Mouse (Mus musculus) midbrain, postnatal 0 days (tissue): ENCODE measurements around the gene Sult6b2. TPM values are rescaled to one million over a fixed set of nuclear protein-coding genes. Genes with fewer than 3 reads are reported as not detected.

Experiments used
- ATAC-seq: fragments of 200-750 bp; cut with Nextera tagmentation; 2 replicates; pipeline ENCODE4 v1.8.0; 2017; ENCODE audit warnings: moderate number of reproducible peaks, mild to moderate bottlenecking, moderate TSS enrichment, moderate library complexity; ENCODE audit not compliant: low FRiP score
- DNase-seq: peaks from one replicate; pipeline ENCODE4 v3.0.0-alpha.2; 2015; ENCODE audit warnings: low spot score
- H3K27ac ChIP-seq: fragments of 300-500 bp; sonication (generic); 2 replicates; pipeline ENCODE4 v1.5.1; 2014; ENCODE audit warnings: low read depth, mild to moderate bottlenecking, low read length, mixed read lengths
- H3K27me3 ChIP-seq: fragments of 300-500 bp; sonication (generic); 2 replicates; pipeline ENCODE4 v1.6.1; 2014; ENCODE audit warnings: low read length, control low read depth, mixed read lengths; ENCODE audit not compliant: insufficient read depth
- H3K36me3 ChIP-seq: fragments of 300-500 bp; sonication (generic); 2 replicates; pipeline ENCODE4 v1.6.1; 2014; ENCODE audit warnings: low read length, control low read depth, mixed read lengths; ENCODE audit not compliant: insufficient read depth
- H3K4me1 ChIP-seq: fragments of 300-500 bp; sonication (generic); 2 replicates; pipeline ENCODE4 v1.6.1; 2014; ENCODE audit warnings: mild to moderate bottlenecking, control low read depth, antibody characterized with exemption, low read length, mixed read lengths; ENCODE audit not compliant: insufficient read depth
- H3K4me2 ChIP-seq: fragments of 300-500 bp; sonication (generic); 2 replicates; pipeline ENCODE4 v1.6.1; 2014; ENCODE audit warnings: low read depth, mild to moderate bottlenecking, low read length, mixed read lengths; ENCODE audit not compliant: poor library complexity, severe bottlenecking
- H3K4me3 ChIP-seq: fragments of 300-500 bp; sonication (generic); 2 replicates; pipeline ENCODE4 v1.5.1; 2014; ENCODE audit warnings: low read depth, mild to moderate bottlenecking, low read length, moderate library complexity
- H3K9ac ChIP-seq: fragments of 300-500 bp; sonication (generic); replicated peaks from 2 replicates; pipeline ENCODE4 v1.6.1; 2014; ENCODE audit warnings: mild to moderate bottlenecking, low read length, moderate library complexity, mixed read lengths; ENCODE audit not compliant: poor library complexity, severe bottlenecking
- H3K9me3 ChIP-seq: fragments of 300-500 bp; sonication (generic); 2 replicates; pipeline ENCODE4 v1.6.1; 2016; ENCODE audit warnings: low read length, control low read depth
- CTCF ChIP-seq: IDR thresholded peaks from 2 replicates; pipeline ENCODE4 v1.5.1; 2016; ENCODE audit warnings: antibody characterized with exemption, mild to moderate bottlenecking
- WGBS: fragments of 180-500 bp; shearing (Covaris S2); extraction: QIAGEN DNeasy Blood & Tissue Kit; methylation state at CpG from one replicate; pipeline ENCODE4 v1.1.7; 2014; 5-methylcytosine and 5-hydroxymethylcytosine counted together
- polyA plus RNA-seq: library from polyadenylated mRNA; unstranded; fragments of >200 nt; fragmentation: Nextera tagmentation; extraction: Ambion mirVana; gene quantifications from 2 replicates; pipeline ENCODE4 v1.2.1, GENCODE M21; 2015
- total RNA-seq: library from RNA; depleted of rRNA; stranded (reverse); fragments of >200 nt; gene quantifications from 2 replicates; pipeline ENCODE4 v1.2.3, GENCODE M21; 2014; rRNA removed

Gene Sult6b2
- not detected in 2 replicates for total RNA-seq
- polyA plus RNA-seq: 0.12 and 0.33 TPM in 2 replicates

DNA sequence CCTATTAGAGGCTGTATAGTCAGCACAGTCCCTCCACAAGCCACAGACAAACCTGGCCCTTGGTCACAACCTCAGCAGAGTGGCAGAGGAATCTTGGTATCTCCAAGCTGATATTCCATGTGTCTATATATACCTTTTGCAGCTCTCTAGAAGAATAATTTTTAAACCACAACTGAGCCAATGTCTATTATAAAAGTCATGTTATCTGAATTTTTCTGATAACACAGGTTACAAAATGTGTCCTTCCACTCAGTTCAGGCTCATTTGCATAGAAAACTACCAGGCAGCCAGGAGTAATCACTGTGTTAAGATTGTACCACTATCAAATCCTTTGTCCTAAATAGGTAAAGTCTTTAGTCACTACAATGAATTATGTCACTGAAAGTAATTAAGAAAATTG, at the start of gene Sult6b2:
Gene Sult6b2, minus strand, starts transcription at position 101 of the 400 bp plus-strand sequence.
- no peak for TF ChIP-seq CTCF
- H3K4me2 ChIP-seq: no peak within 1 kb of the TSS
- DNase-seq: no peak

DNA sequence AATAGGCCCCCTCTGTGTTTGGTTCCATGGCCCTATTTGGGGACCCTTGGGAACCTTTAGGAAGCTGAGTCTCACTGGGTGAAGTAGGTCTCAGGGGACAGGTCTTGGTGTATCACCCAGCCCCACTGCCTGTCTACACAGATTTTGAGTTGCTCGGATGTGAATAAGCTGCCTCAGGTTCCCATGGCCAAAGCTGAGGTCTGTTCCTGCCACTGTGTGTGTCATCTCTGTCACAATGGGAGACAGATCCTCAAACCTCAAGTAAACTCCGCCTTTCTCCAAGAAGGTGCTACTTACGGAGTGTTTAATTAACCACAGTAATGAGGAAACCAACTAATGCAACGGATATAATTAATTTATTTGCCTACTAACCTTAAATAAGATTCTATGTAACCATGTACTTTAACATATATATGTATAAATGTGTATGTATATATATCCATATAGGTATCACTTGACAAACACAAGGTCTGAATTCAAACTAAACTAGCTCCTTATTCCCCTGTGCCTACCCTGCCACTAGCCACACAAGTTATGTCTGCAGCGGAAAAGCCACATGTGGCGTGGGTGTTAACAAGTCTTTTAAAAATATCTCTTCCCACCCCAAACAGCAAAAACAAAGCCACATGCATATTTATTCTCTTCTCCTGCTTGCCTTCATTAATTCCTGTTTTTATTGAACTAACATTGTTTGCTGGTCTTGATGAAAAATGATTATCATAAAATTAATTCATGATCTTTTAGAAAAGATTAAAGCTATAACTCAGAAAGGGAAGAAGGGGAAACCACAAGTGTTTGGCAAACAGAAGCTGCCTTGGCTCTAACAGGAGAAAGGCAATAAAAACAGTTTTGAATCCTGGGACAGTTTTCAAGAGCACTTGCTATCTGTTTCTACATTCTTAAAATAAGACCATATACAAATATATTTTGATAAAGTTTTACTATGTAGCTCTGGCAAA, 48.4 kb upstream of the Sult6b2 start:
- Histone ChIP-seq H3K36me3 (no peaks in the 10 kb centered on the region), H3K27ac (no peak overlapping the region), H3K4me1 (0 out of 2 replicates have a peak, but pooled peaks cover 2% of the 10 kb centered on the region), H3K9me3 (no peaks in the 10 kb centered on the region), H3K27me3 (no peaks in the 10 kb centered on the region), H3K4me2 (no peak overlapping the region), H3K4me3 (no peak overlapping the region), H3K9ac (no peak overlapping the region)
- ATAC-seq (no peak), DNase-seq (no peak)
- no peak for TF ChIP-seq CTCF
- 88% methylated on average over 6 of the region's 6 CpGs for WGBS

More for the DNA sequence above, at the start of gene Sult6b2:
- H3K4me1 ChIP-seq: no peaks in the 10 kb centered on the region
- H3K36me3 ChIP-seq: no peaks in the 10 kb centered on the region
- no peak for ATAC-seq
- no peak within 1 kb of the TSS for H3K27ac ChIP-seq
- no peaks in the 10 kb centered on the region for H3K9me3 ChIP-seq
- H3K4me3 ChIP-seq: no peak within 1 kb of the TSS
- no peak within 1 kb of the TSS for H3K9ac ChIP-seq
- no peaks in the 10 kb centered on the region for H3K27me3 ChIP-seq

DNA sequence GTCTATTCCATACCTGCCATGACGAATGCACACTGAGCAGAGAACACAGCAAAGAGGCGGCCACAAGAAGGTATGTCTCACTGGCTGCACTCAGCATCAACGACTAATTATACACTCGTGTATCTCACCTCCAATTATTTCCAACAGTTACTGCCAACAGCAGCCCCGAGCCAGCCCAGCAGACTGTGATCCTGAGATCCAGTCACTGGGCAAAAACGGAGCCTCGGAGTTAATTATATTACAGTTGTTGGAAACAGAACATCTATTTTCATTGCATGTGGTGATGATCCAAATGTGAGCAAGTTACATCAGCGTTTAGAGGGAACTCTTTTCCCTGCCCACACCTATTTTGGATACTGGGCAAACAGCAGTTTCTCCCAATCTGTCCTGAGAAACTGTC, 46.1 kb upstream of the Sult6b2 start:
- no peak overlapping the region for H3K4me2 ChIP-seq
- TF ChIP-seq CTCF: no peak
- no peaks in the 10 kb centered on the region for H3K27me3 ChIP-seq
- H3K9ac ChIP-seq: no peak overlapping the region
- no peaks in the 10 kb centered on the region for H3K9me3 ChIP-seq
- WGBS: 78% methylated on average over 8 of the region's 8 CpGs
- H3K36me3 ChIP-seq: no peaks in the 10 kb centered on the region
- H3K27ac ChIP-seq: no peak overlapping the region
- DNase-seq: no peak
- H3K4me1 ChIP-seq: 0 out of 2 replicates have a peak, but pooled peaks cover 2% of the 10 kb centered on the region
- H3K4me3 ChIP-seq: no peak overlapping the region
- ATAC-seq: no peak

DNA sequence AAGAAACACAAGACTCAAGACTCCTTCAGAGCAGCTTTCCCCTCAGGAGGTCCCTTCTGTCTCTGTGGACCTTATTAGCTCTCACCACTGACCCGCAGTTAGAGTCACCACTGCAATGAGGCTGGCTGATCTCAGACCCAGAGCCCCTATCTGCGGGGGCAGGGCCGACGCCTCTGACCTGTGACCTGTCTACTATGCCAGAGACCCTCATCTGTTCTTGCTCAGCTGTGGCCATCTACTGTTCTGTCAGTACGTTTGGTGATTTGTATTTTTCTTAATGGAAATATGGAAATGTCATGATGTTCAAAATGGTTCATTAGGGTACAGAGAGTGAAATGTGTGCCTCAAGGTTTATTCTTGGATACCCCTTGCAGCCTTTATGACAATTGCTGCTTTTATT, 45.0 kb upstream of the Sult6b2 start:
- H3K4me2 ChIP-seq: no peak overlapping the region
- H3K9me3 ChIP-seq: no peaks in the 10 kb centered on the region
- WGBS: 76% methylated on average over 5 of the region's 5 CpGs
- H3K27me3 ChIP-seq: no peaks in the 10 kb centered on the region
- no peak overlapping the region for H3K27ac ChIP-seq
- H3K4me3 ChIP-seq: no peak overlapping the region
- no peaks in the 10 kb centered on the region for H3K36me3 ChIP-seq
- no peak for TF ChIP-seq CTCF
- H3K4me1 ChIP-seq: 0 out of 2 replicates have a peak, but pooled peaks cover 2% of the 10 kb centered on the region
- no peak overlapping the region for H3K9ac ChIP-seq
- no peak for DNase-seq
- ATAC-seq: no peak

DNA sequence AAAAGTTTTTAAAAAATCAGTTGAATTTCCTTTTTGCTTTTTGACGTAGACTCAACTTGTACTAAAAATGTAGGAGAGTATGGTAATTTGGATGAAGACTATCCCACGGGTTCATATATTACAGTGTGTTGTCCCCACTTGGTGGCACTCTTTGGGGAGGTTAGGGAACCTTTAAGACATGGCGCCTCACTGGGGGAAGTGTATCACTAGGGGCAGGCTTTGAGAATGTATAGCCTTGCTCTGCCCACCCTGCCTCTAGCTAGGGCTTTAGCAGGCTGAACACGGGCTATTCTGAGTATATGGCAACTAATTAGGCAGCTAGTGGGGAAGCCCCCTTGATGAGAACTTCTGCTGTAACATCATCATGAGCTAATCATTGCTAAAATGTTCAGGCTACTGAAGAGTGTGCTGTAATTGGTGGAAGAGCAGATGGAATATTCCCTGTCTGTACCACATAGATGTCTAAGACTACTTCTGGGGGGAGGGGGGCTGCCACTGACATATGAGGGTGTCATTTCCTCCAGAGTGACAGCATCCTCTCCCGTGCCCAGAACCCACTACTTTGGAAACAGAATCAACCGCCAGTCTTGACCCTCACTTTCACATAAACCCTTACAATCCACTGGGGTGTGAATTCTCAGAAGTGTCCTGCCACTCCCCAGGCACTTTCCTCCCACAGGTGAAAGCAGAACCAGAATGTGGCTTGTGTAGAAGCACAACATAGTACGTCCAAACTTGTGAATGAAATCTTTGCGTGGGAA, 43.8 kb upstream of the Sult6b2 start:
- Histone ChIP-seq H3K27me3 (no peaks in the 10 kb centered on the region), H3K9me3 (no peaks in the 10 kb centered on the region), H3K27ac (no peak overlapping the region), H3K9ac (no peak overlapping the region), H3K4me3 (no peak overlapping the region), H3K4me1 (0 out of 2 replicates have a peak, but pooled peaks cover 2% of the 10 kb centered on the region), H3K4me2 (no peak overlapping the region), H3K36me3 (no peaks in the 10 kb centered on the region)
- DNase-seq: no peak
- ATAC-seq: no peak
- 78% methylated on average over 8 of the region's 8 CpGs for WGBS
- TF ChIP-seq CTCF: no peak
